Mouse (Mus musculus): ENCODE measurements around the gene Lrrc10b. TPM values are rescaled to one million over a fixed set of nuclear protein-coding genes. Genes with fewer than 3 reads are reported as not detected.

Gene Lrrc10b
- total RNA-seq, 1 experiment from 2014 or later, result not detected

DNA sequence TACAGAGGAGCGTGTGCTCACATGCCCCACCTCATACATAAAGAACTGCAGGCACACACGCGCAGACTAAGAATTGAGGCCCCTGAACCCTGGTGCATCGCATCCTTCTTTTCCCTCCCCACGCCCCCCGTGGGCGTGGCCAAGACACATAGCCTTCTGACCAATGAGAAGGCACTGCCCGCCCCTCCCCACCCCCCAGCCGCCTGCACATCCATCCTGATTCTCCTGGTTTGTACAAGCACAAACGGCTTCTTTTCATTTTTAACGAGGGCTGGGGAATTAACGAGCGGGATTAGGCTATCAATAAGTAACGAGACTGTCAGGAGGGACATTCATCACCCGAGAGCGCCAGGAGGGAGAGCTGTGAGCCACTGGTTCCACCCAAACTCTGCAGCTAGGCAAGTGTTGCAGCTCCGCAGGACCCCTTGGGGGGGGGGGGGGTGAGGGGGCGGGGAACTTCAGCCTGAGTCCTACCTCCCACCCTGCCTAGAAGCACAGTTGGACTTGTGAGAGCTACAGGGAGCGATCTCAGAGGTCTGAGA is 43.5 kb downstream of the Lrrc10b start:
- ATAC-seq (replicated peaks; ENCODE audit: low read depth, poor library complexity, severe bottlenecking), result no peak

Other genes with a start within 250 kb of the Lrrc10b start
- gene Myrf, start 216.7 kb downstream of the Lrrc10b start, total RNA-seq (2017), result 0.05 TPM in 1 of 2 replicates, not detected in the other
- gene Dagla, start 152.6 kb downstream of the Lrrc10b start, total RNA-seq (2017), result not detected in 2 replicates
- not detected in 2 replicates for gene Syt7, start 68.4 kb downstream of the Lrrc10b start, total RNA-seq (2017)
- not detected in 2 replicates for gene Ppp1r32, start 25.5 kb upstream of the Lrrc10b start, total RNA-seq (2017)
- gene Cpsf7, start 67.8 kb upstream of the Lrrc10b start, total RNA-seq (2017), result 34.4 and 42.1 TPM in 2 replicates
- 38.3 and 63.1 TPM in 2 replicates for gene Sdhaf2, start 68.7 kb upstream of the Lrrc10b start, total RNA-seq (2017)
- 17.3 and 30.5 TPM in 2 replicates for gene Tmem216, start 98.8 kb upstream of the Lrrc10b start, total RNA-seq (2017)
- gene Cyb561a3, start 119.7 kb upstream of the Lrrc10b start, total RNA-seq (2017), result 30.9 and 32.4 TPM in 2 replicates
- 6.0 and 15.9 TPM in 2 replicates for gene Tmem138, start 119.9 kb upstream of the Lrrc10b start, total RNA-seq (2017)
- gene Ddb1, start 147.9 kb upstream of the Lrrc10b start, total RNA-seq (2017), result 424 and 475 TPM in 2 replicates
- 3.5 and 7.3 TPM in 2 replicates for gene Tkfc, start 148.2 kb upstream of the Lrrc10b start, total RNA-seq (2017)
- not detected in 2 replicates for gene Vwce, start 176.7 kb upstream of the Lrrc10b start, total RNA-seq (2017)
- gene Pga5, start 220.6 kb upstream of the Lrrc10b start, total RNA-seq (2017), result not detected in 2 replicates
- 6.5 and 11.5 TPM in 2 replicates for gene Vps37c, start 231.3 kb upstream of the Lrrc10b start, total RNA-seq (2017)

Measured in common myeloid progenitor, adult 5-6 weeks (primary cell).